Mouse (Mus musculus) small intestine, adult 2 months (tissue): ENCODE data around the gene Nkx1-2. TPM values are rescaled to one million over a fixed set of nuclear protein-coding genes. Genes with fewer than 3 reads are reported as not detected.

Source experiments
- H3K27ac ChIP-seq: fragments of 200-500 bp; 2 replicates; pipeline ENCODE4 v1.5.1; 2012; ENCODE audit warnings: low read depth, low read length, control low read depth, inconsistent platforms; ENCODE audit not compliant: insufficient read depth
- H3K27me3 ChIP-seq: fragments of 200-500 bp; 2 replicates; pipeline ENCODE4 v1.6.1; 2012; ENCODE audit warnings: mild to moderate bottlenecking, moderate library complexity, low read length, inconsistent platforms; ENCODE audit not compliant: control insufficient read depth, insufficient read depth
- H3K36me3 ChIP-seq: fragments of 200-500 bp; 2 replicates; pipeline ENCODE4 v1.6.1; 2012; ENCODE audit warnings: mild to moderate bottlenecking, low read length, control low read depth, inconsistent platforms; ENCODE audit not compliant: control insufficient read depth, insufficient read depth
- H3K4me1 ChIP-seq: fragments of 200-500 bp; 2 replicates; pipeline ENCODE4 v1.6.1; 2012; ENCODE audit warnings: low read length, inconsistent platforms, mixed read lengths; ENCODE audit not compliant: control insufficient read depth, insufficient read depth, insufficient read length
- H3K4me3 ChIP-seq: fragments of 200-500 bp; 2 replicates; pipeline ENCODE4 v1.5.1; 2012; ENCODE audit warnings: low read depth, mild to moderate bottlenecking, control low read depth, inconsistent platforms, low read length, moderate library complexity
- CTCF ChIP-seq: fragments of 200-500 bp; IDR thresholded peaks from 2 replicates; pipeline ENCODE4 v1.5.1; 2012; ENCODE audit warnings: low read depth, mild to moderate bottlenecking, control low read depth, inconsistent platforms, low read length, moderate library complexity, mixed read lengths; ENCODE audit not compliant: insufficient replicate concordance, insufficient read length; ENCODE audit errors: extremely low read depth
- POLR2A ChIP-seq: fragments of 200-500 bp; IDR thresholded peaks from 2 replicates; pipeline ENCODE4 v1.6.1; 2012; ENCODE audit warnings: low read depth, mild to moderate bottlenecking, control low read depth, inconsistent platforms, low read length, moderate library complexity
- WGBS: fragments of 180-500 bp; shearing (Covaris S2); methylation state at CpG from one replicate; pipeline ENCODE4 v1.1.7; 2018; 5-methylcytosine and 5-hydroxymethylcytosine counted together
- polyA plus RNA-seq: library from polyadenylated mRNA; depleted of rRNA; stranded (reverse); fragments of >200 nt; gene quantifications from 2 replicates; pipeline ENCODE4 v1.2.3, GENCODE M21; 2012

Gene Nkx1-2
- polyA plus RNA-seq, 1 experiment: 0.24 TPM

DNA sequence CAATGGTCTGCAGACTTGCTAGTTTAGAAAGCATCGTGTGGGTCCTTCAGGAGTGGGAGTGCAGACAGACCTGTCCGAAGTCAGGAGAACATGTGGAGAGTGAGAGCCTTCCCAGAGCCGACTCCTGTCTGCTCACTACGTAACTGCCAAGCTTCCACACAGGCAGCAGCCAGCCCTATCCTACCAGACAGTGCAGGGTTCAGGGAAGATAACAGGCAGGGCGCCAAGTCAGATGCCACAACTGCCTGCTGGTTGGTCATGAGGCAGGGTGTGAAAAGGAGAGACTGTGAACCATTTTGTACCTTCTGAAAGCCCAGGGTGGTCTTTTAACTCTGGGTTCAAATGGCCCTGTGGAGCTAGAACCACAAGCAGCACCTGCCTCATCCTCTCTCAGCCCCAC lies 29.4 kb downstream of the Nkx1-2 start:
- H3K4me1 ChIP-seq: peaks cover 19% of the 10 kb centered on the region
- 30% methylated on average over 5 of the region's 5 CpGs for WGBS
- TF ChIP-seq CTCF: no peak
- no peak; the same call in 1 of the 2 replicates for TF ChIP-seq POLR2A
- H3K27me3 ChIP-seq: no peaks in the 10 kb centered on the region
- H3K4me3 ChIP-seq: peak overlapping the region; percentile 39
- peaks cover 27% of the 10 kb centered on the region for H3K36me3 ChIP-seq
- peak overlapping the region; percentile 67 for H3K27ac ChIP-seq

DNA sequence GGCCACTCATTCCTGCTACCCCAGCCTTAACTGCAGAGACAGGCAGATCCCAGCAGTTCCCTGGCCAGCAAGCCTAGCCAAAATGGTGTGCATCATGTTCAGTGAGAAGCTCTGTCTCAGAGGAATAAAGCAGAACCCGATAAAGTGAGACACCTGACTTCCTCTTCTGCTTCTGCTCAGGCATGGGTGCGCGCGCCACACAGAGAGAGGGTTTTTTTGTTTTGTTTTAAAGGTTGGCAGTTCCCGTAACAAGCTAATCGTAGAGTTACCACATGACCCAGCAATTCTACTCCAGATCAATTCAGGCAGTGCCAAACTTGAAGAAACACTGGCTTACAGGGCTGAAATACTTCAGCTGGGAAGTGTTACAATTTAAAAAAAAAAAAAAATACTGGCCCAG lies 30.6 kb downstream of the Nkx1-2 start:
- H3K27ac ChIP-seq: peak overlapping the region; percentile 48; the same call in 1 of the 2 replicates
- 25% methylated on average over 6 of the region's 6 CpGs for WGBS

DNA sequence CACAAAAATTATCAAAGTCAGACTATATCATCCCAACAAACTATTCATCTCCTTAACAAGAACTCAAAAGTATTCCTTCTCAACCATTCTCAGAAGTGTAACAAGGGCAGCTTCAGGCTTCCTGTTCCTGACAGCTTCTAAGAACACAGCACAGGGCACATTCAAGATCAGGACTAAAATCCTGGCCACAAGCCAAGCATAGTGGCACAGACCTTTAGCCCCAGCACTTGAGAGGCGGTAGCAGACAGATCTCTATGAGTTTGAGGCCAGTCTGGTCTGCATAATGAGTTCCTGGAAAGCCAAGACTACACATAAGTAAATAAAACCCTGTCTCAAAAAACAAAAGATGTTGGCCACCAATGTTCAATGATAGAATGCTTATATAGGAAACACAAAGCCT lies 33.6 kb downstream of the Nkx1-2 start:
- H3K27ac ChIP-seq: no peak overlapping the region
- 20% methylated on average over 1 of the region's 1 CpGs for WGBS
- peaks cover 19% of the 10 kb centered on the region for H3K4me1 ChIP-seq
- H3K4me3 ChIP-seq: no peak overlapping the region
- no peaks in the 10 kb centered on the region for H3K27me3 ChIP-seq
- peaks cover 66% of the 10 kb centered on the region for H3K36me3 ChIP-seq
- TF ChIP-seq POLR2A (no peak), CTCF (no peak)

More for the DNA sequence above, 30.6 kb downstream of the Nkx1-2 start:
- Histone ChIP-seq H3K27me3 (no peaks in the 10 kb centered on the region), H3K4me1 (peaks cover 19% of the 10 kb centered on the region), H3K36me3 (peaks cover 39% of the 10 kb centered on the region), H3K4me3 (no peak overlapping the region)
- no peak for TF ChIP-seq CTCF
- TF ChIP-seq POLR2A: no peak

DNA sequence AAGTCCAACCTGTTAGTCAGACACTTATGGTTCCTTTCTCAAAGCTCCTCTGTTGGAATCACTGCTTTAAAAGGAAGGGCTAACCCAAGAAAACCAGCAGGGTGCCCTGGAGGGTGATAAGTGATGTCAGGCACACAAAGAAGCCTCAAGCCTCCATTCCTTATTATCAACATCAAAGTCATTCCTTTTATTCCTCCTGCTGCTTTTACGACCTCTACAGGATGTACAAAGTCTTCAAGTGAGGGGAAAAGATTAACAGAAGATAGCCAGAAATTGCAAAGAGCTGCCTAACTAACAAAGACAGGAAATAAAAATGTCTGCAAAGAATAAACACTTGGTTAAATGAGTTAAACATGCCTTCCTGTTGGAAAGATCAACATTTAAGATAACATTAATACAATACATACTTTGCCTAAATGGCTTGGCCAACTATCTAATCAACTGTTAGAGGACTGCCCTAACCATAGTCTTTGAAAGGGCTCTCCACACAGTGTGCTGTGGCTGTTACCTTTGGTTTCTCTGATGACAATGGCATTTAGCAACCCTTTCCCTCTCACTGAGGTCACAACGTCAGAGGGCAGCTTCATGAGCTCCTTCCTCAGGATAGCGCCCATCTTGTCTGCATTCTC lies 40.2 kb downstream of the Nkx1-2 start:
- Histone ChIP-seq H3K36me3 (peaks cover 69% of the 10 kb centered on the region), H3K27ac (no peak overlapping the region), H3K4me3 (no peak overlapping the region), H3K27me3 (no peaks in the 10 kb centered on the region), H3K4me1 (no peaks in the 10 kb centered on the region; the same call in 1 of the 2 replicates)
- 47% methylated on average over 3 of the region's 3 CpGs for WGBS
- no peak for TF ChIP-seq CTCF
- no peak for TF ChIP-seq POLR2A

DNA sequence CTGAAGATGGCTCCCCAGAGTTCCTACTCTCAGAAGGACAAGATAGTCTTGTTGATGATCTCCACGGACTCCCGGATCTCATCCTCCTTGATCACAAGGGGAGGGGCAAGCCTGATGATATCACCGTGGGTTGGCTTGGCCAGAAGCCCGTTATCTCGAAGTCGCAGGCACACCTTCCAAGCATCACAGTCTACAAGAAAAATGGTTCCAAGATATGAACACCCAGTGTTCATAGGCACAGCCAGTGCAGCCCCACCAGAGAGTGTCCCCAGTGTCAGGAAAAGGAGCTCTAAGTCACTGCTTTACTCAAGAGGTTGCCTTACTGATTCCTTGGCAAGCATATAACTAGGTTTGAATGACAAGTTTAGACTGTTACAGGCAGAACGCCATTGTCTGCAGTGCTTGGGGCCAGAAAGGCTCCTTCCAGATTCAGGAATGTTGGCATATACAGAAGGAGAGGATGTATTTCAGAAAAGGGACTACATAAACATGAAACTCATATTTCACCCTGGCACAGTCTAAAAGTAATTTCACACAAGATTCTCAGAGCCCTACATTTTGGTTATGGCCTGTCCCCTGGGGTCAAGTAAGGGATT lies 41.2 kb downstream of the Nkx1-2 start:
- no peak overlapping the region for H3K27ac ChIP-seq
- peaks cover 60% of the 10 kb centered on the region for H3K36me3 ChIP-seq
- no peaks in the 10 kb centered on the region; the same call in 1 of the 2 replicates for H3K4me1 ChIP-seq
- no peak for TF ChIP-seq CTCF
- no peak for TF ChIP-seq POLR2A
- no peak overlapping the region for H3K4me3 ChIP-seq
- WGBS: 32% methylated on average over 7 of the region's 7 CpGs
- no peaks in the 10 kb centered on the region for H3K27me3 ChIP-seq

DNA sequence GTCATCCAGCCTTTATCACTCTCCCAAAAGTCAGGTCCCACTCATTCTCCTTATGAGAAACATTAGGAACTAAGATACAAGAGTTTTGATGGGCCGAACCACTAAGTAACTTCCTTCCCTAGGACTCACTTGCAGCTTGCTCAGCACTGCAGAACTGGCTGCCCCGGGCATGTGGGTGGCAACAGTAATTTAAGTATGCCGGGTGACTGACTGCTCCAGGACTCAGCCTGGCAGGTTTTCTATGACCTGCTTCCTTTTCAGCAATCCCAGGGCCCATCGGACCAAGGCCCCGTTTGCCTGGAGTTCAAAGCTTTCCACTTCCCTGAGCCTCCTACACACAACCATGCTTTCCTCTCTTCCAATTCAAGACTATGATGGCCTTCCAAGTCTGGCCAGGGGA lies 42.9 kb downstream of the Nkx1-2 start:
- TF ChIP-seq CTCF (no peak), POLR2A (no peak)
- 39% methylated on average over 5 of the region's 5 CpGs for WGBS
- no peaks in the 10 kb centered on the region; the same call in 1 of the 2 replicates for H3K4me1 ChIP-seq
- H3K36me3 ChIP-seq: peaks cover 44% of the 10 kb centered on the region
- no peak overlapping the region for H3K4me3 ChIP-seq
- H3K27me3 ChIP-seq: no peaks in the 10 kb centered on the region
- H3K27ac ChIP-seq: no peak overlapping the region

DNA sequence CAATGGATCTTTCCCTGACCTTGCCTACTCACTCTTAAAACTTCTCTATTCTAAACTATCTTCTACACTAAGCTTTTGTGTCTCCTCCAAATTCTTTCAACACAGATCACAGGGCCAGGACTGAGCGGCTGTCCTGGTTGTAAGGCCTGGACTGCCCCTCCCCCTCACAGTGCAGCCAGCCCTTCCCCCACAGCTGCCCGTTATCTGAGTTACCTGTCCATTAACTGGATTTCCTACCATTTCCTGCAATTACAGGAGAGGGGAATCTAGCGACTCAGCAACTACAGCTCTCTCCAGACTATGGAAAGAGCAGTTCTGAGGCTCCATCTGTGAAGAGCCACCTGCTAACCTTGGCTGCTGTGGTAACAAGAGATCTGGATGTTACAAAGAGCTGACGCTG lies 43.5 kb downstream of the Nkx1-2 start:
- Histone ChIP-seq H3K27ac (no peak overlapping the region), H3K4me1 (no peaks in the 10 kb centered on the region; the same call in 1 of the 2 replicates), H3K27me3 (no peaks in the 10 kb centered on the region), H3K36me3 (peaks cover 37% of the 10 kb centered on the region), H3K4me3 (no peak overlapping the region)
- WGBS: 26% methylated on average over 4 of the region's 4 CpGs
- TF ChIP-seq POLR2A (no peak), CTCF (no peak)
